Mouse (Mus musculus) gastrocnemius, adult 8-10 months (tissue): ENCODE results near the gene Hamp2. TPM values are rescaled to one million over a fixed set of nuclear protein-coding genes. Genes with fewer than 3 reads are reported as not detected.
A peak's percentile ranks its signal among the peaks of the same experiment; 100 is the strongest.
"Not testable (repeated sequence)": the region's sequence is repeated elsewhere in the genome, so short reads cannot be mapped to it uniquely, and the experiment has no call there.

Source experiments
- DNase-seq, 2 experiments: peaks; one replicate each; pipeline ENCODE4 v3.0.0; 2022; ENCODE audit warnings: low spot score in 2 of 2
- total RNA-seq, 4 experiments: library from RNA; stranded (reverse); gene quantifications; 2 replicates each; pipeline ENCODE4 v1.2.4; 2022

Gene Hamp2
- total RNA-seq = not detected

DNA sequence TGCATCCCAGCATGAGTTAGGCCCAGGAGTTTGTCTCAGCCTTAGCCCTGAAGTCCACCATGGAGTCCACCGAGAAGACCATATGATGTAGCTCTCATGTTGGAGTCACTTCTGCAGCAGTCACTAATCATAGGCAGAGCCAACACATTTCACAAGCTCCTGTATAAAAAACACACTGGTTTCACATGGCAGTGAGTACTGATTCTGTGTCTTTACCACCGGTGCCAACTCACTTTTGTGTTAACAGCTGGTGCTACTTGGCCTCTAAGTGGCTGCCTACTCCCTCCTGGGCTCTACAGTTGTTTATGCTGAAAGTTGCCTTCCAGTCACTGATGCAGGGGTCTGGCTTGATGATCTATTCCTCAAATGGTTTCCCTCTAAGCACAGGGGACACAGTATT lies at the start of gene Hamp2:
Hamp2 (minus strand) TSS at position 101 of the 400 bp plus-strand sequence.
- not testable (repeated sequence) for DNase-seq

DNA sequence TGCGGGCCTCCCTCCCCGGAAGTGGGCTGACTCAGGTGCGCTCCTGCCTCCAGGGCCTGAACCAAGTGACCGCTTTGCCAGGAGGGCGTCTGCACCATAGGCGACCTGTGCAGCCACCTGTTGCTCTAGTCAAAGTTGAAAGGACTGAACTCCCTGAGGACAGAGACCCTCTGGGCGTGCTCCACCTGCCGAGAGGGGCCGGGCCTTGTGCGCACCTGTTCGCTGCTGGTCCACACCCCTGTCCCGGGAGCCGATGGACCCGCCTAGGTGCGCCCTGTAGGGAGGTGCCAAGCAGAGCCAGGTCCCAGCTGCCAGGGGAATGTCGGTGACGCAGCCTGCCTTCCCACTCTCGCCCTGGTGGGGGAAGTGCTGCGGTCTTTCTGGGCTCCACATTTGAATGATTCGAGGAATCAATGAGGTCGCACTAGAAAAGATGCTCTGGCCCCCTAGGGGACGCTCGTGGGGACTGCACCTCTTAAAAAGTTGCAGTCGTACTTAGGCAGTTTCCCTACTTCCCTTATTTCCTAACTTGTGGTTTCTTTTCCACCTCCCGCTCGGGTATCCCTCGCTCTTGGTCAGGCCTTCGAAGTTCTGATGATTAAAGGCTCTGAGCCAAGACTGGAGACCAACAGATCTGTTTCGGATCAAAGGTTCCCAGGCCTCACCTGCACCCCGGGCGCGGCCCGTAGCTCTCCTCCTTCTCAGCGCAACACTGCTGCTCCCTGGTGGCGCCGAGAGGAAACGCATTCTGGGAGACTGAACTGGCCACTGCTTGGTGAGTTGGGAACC lies 49.2 kb upstream of the Hamp2 start, which contains the start of gene Fam187b:
Fam187b (plus strand) TSS at position 290 of the 789 bp plus-strand sequence.
- DNase-seq = peak; percentile 69 to 78

DNA sequence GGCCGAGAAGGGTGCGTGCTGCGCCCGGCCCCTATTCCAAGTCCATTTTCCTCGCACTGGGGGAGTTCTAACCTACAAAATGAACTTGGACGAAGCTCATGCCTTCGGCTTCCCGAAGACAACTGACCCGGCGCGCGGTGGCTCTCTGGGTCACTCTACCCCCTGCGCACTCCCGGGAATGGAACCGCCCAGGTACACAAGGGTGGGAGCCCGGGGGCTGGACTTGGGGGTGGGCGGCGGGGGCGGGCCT lies 48.7 kb upstream of the Hamp2 start, which contains the start of gene Lsr:
Lsr (minus strand) TSS at position 214 of the 250 bp plus-strand sequence.
- DNase-seq = no peak

DNA sequence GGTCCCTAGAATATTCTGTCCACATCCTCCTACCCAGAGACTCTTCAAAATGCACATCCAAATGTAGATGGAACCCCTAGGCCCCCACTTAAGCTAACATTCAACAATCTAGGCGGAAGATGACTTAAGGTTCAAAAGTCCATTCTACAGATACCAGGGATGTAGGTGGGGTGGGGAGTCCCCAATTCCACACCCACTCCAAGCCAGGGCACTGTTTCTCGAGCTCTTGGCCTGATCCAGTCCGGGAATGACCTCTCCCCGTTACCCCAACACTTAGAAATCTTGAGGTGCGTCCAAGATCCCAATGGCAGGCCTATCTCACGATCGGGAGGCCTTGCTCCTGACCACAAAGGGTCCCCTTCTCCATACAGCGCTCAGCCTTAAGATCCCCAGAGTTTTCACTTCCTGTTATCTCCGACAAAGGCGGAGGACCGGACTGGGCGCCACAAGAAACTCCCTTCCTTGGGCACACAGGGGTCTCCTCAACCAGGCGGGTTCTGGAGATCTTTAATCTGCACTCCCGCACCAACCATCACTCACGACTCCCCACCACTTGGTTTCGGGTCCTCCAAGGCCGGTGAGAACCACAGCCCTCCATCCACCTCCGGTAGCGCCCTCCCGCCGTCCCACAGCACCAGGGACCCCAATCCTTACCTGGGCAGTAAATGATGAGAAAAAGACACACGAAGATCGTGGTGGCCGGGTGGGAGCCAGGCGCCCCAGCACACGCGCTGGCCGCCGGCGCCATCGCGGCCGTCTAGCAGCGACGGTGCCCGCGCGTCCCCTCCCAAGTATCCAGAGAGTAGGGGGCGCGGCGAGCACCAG lies 48.2 kb upstream of the Hamp2 start:
- DNase-seq = no peak

DNA sequence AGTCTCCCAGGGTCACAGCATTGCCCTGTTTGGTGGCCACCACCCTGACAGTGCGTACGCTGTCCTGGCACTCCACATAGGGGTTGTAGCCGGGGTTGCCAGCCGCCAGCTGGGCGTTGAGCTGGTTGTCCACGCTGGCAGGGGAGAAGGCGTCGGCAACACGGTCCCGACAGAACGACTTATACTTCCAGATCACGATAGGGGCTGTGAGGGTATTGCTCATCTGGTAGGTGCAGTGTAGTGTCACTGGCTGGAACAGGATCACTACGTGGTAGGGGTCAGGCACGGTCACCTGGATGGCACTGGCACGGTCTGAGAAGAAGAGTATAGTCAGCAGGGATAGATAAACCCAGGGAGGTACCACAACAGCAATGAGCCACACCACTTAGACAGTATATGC lies 47.4 kb upstream of the Hamp2 start:
- DNase-seq = no peak

DNA sequence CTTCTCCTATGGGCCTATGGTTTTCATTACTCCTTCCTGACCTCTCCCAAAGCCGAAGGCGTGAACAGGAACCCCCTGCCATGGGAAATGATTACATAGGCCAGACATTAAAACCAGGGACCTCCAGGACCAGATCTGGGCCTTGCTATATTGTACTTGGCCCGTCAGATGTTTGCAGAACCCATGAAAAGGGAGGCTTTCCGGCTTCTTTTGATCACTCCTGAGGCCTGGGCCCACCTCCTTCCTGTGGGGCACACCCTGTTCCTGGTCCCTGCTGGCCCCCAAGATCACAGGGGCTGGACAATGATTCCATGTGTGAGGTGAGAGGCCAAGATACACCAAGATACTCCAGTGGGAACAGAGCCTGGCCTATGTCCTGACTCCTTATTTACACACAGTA lies 44.7 kb upstream of the Hamp2 start:
- DNase-seq = no peak

DNA sequence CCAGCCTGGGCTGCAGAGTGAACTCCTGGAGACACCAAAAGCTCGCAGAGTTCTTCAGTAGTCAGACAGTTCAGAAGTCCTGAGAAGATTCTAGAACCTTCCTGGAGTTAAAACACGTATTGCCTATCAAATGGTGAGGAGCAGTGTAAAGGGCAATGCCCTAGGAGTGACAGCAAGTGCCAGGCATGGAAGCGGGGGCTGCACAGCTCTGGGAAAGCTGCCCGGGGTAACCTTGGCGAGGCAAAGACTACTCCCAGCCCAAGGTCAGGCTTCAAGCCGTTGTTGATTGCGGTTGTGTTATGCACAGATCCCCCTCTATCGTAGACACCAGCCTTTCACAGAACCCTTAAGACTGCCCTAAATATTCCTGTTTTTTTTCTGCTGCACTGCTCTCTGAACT lies 44.1 kb upstream of the Hamp2 start:
- no peak for DNase-seq

DNA sequence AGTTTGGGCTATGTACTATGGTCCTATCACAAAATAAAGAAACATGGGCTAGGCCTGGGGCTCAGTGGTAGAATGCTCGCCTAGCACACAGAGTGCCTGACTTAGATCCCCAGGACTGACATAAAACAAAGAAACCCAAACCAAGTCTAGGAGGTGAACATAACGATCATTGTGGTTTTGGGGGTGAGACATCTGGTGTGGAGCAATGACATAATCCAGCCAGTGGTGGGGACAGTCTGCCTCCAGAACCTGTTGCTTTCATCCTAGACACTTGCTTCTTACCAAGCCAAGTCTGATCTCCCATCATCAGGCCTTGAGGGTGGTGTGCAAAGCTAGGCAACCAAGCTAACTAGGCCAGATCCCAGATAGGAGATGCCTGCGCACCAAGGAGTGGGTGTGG lies 42.2 kb upstream of the Hamp2 start:
- DNase-seq = no peak

DNA sequence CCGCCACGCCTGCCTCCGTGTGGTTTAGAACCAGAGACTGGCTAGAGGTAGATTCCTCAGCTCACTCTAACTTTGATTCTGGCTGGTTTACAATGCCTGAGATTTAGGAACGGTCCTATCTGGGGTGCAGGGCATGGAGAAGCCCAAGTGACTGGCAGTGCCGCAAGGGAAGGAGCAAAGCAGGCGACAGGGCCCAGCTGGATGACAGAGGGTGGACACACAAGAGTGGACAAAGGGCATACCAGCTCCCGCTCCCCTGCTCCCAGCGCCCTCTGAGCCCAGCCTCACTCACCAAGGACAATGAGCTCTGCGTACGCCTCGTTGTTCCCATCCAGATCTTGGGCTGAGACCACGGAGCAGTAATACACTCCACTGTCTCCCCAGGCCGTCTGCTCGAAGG lies 41.2 kb upstream of the Hamp2 start:
- no peak for DNase-seq

DNA sequence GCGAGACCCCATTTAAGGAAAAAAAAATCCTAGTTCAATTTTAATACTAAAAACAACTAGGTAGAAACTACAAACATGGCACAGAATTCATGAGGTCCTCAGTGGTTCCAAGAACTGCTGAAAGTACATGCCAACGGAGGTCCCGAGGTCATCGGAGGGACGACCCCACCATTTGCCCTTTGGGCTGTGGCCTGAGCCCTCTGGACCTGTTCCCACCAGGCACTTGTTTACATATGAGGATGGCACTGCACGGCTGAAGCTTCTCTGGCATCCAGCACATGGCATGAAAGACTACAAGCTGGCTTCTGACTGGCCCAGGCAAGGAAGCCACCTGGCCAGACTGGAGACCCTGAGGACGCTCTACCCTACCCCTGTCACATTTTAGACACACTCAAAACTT lies 39.9 kb upstream of the Hamp2 start:
- DNase-seq = no peak

DNA sequence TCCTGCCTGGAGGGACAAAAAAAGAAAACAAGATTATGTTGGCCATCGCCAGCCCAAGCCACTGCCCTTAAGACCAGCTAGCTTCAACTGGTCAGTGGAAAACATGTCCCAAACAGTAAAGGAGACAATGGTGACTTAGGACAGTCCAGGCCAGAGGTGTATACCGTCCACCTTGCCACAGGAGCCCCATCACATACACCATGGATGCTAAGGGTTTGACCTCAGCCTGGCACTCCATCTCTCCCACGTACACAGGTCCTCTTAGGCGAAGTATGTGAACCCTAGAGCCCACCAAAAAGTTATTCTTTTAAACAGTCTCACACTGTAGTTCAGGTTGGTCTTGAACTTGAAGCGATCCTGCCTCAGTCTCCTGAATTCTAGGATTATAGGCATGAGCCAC lies 38.4 kb upstream of the Hamp2 start:
- no peak for DNase-seq

DNA sequence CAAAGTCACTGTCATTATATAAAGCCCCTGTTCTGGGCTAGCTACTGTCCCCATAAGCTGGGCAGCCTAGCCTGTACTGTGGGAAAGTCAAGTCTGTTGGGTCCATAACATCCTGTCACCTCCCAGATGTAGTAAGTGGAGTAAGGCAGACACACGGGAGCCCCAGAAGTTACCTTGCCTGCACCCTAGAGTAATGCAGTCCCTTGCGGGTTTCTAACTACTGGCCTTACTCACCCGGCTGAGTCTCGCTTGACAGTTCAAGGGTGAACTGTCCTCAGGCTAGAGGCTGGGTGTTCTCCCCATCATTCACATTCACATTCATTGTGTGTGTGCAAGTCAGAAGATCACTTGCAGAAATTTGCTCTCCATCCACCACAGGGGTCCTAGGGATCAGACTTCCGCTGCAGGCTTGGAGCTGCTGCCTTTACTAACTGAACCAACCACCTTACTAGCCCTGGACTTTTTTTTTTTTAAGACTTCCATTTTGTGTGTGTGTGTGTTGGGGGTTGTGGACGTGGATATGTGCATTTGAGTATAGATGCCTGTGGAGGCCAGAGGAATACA lies 35.4 kb upstream of the Hamp2 start:
- no peak for DNase-seq

DNA sequence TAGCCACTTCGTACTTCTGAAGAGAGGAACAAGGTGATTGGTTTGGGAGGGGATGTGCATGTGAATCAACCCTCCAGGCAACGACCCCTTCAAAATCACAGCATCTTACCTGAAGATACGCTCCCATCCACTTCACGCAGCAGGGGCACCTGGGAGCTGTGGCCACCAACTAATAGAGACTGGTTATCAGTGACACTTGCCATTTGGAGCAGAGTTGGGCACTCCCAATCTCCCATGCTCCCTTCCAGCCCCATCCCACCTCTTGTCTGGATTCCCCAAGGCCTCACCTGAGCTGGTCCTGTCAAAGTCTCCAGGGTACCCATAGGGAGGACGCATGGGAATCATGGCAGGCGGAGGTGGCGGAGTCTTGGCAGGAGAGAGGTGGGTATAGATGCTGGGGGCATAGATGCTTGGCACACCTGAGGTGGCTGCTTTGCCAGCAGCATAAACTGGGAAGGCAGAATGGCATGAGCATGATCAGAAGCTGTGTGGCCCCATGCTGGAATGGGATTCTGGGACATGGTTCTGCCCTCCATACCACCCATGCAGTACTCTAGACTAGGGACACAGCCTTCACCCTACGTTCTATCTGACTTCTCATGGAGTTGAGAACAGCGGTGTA lies 34.5 kb upstream of the Hamp2 start:
- DNase-seq = no peak

DNA sequence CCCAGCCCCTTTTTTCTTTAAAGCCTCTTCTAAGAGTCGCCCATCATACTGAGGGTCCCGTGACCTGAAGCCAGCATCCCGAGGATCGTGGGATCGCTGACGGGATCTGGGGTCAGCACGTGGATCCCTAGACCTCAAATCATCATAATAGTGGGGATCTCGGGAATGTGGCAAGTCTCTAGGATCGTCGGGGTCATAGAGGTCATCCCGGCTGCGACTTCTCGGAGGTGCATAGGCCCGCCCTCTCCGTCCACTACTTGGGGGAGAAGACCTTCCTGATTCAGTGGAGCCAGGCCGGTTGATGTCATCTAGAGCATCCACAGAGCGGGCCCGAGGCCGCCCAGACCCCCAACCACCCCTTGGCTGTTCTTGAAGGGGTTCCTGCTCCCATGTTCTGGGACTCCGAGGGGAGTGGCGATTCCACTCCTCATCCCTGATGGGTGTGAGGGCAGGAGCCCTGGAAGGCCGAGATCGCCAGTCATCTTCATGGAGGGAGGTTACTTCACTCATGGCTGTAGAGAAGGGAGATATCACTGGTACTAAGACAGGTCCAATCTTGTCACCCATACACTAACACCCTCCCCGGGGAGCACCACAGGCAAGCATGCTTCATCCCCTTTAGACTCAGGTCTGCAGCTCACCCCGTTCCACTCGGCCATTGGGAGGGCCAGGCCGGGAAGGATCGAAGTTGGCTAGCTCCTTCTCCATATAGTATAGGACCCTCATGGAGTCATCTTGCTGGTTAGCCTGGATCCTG lies 33.8 kb upstream of the Hamp2 start:
- DNase-seq = no peak

DNA sequence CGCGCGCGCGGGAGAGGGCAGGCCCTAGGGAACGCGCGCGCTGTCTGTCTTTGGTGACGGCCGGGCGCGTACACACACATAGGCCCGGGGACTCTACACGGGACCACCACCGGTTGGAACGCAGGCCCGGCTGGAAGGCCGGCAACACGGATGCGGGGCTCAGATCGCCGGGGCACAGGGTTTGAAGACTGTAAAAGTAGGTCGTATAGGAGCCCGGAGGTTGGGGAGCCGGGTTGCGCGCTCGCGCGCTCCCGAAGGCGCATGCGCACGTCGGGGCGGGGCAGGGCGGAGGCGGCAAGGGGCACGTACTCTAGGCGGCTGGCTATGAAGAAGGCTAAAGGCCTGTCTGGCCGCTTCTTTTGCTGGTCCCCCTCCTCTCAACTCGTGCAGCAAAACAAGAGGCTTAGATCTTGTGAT lies 32.9 kb upstream of the Hamp2 start:
- peak; percentile 86 to 89 for DNase-seq

DNA sequence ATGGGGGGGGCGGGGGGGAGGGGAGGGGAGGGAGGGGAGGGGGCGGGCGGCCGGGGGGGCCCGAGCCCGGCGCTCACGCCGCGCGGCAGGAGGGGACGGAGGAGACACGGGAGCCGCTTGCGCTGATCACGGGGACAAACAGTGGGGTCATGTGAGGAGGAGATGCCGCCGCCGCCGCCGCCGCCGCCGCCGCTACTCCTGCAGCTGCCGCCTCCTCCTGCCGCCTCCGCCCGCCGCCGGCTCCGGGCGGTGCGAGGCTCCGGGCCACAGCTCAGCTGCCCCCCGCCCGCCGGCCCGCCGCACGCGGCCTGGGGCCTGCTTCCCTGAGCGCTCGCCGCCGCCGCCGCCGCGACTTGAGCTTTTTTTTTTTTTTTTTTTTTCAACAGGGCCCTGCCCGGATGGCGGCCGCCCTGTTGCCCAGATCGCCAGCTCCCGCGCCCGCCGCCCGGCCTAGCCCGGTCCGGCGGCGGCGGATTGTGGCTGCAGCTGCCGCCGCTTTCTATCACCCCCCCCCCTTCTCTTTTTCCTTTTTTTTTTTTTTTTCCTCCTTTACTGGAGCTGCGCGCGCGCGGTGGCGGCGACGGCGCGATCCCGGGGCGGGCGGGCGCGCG lies 32.4 kb upstream of the Hamp2 start, which contains the start of gene Usf2:
Usf2 (minus strand) TSS at position 48 of the 611 bp plus-strand sequence.
- DNase-seq = peak; percentile 54 to 73

DNA sequence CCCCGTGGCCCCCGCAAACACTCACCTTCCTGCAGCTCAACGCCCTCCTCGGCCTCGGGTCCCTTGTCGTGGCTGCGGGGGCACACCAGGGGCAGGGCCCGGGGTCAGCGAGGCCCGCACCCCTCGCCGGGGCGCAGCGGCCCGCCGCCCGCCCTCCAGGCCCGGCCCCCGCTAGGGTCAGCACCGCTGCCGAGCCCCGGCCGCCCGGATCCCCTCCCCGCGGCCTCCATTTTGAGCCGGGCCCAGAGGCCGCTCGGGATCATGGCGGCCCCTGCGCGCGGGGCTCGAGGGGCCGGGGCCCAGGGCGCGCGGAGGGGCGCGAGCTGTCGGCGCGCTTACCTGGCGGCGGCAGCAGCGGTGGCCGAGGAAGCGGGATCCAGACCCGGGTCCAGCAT lies 31.9 kb upstream of the Hamp2 start:
- DNase-seq = peak in 1 of 2 experiments; percentile 31

DNA sequence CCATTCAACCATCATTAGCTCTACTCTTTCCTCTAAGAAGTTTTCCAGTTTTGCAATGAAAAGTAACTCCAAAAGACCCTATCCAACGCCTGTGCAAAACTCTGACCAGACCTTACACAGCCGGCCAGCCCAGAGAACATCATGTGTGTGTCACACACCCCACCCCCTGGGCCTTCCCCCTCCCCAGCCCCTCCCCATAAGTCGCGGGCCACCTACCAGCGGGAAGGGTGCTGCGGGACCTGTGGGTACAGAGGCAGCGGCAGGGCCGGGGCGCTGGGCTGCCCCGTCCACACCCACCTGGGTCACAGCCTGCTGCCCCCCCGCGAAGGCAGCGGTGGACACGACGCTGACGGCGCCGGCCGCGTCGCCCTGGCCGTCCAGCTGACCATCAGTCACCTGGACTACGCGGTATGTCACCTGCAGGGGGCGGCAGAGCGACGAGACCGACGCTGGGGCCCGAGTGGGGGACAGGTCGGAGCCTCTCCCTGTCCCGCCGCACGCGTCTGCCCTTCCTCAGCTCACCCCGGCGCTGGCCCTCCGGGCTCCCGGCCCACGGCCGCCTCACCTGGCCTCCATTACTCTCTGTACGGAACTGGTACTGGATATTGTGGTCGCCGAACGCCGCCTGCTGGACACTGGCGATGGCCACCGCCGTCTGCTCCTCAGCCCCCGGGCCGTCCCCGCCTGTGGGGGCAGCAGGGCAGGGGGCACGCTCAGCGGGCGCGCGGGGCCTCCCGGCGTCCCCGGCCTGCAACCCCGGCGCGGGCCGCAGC lies 31.3 kb upstream of the Hamp2 start:
- DNase-seq = peak; percentile 84 to 89

DNA sequence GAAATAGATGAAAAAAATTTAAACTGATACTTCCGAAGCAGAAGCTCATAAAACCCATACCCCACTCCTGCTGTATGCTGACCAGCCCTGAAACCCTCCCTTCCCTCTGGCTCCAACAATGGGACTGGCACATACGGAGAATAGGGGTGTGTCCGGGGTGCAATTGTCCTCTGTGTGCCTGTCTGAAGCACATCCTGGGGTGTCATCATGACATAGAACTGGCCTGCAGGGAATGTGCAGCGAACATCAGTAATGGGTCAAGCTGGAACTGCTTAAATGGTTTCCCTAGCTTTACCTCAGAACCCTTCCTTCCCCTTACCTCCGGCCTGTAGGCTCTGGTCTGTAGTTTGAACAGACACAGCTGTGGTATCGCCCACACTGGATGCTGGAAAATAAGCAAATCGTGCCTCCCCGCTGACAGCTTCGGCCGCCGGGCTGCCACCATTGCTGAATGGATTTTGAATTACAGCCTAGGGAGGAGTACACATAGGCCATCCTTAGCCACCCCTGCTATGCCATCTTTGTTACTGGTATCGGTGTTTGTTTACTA lies 30.6 kb upstream of the Hamp2 start:
- no peak for DNase-seq

DNA sequence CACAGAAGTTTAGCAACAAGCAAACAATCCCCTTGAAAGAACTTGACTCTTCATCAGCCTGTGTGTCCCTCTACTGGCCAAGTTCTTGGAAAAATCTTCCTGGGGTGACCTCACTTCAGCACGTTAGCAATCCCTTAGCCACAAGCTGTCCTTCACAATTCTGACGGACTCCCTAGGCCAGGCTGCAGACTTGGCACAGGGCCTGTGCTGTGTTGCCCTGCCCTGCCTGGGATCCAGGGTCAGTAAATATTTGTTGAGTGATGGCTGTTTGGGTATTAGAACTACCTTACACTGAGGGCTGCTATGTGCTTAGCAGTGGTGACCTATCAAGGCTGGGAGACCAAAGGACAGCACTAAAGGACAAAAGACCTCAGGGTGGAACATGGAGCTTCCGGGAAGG lies 29.6 kb upstream of the Hamp2 start:
- no peak for DNase-seq
